Mouse (Mus musculus): ENCODE data around the gene Trpm5. TPM values are rescaled to one million over a fixed set of nuclear protein-coding genes. Genes with fewer than 3 reads are reported as not detected.

The Trpm5 gene
- total RNA-seq, 4 experiments from 2014 or later, result not detected

- DNase-seq (ENCODE audit: low spot score in 2 of 2), result no peak
Measured at GRCm38 (mm10) chr7:143059202-143059870, 35.1 kb downstream of the Trpm5 start.

GRCm38 (mm10) chr7:143058221-143058697 lies 36.2 kb downstream of the Trpm5 start:
- DNase-seq (ENCODE audit: low spot score in 2 of 2), result no peak

GRCm38 (mm10) chr7:143057667-143058220 lies 36.7 kb downstream of the Trpm5 start:
- DNase-seq (ENCODE audit: low spot score in 2 of 2), result no peak

DNA sequence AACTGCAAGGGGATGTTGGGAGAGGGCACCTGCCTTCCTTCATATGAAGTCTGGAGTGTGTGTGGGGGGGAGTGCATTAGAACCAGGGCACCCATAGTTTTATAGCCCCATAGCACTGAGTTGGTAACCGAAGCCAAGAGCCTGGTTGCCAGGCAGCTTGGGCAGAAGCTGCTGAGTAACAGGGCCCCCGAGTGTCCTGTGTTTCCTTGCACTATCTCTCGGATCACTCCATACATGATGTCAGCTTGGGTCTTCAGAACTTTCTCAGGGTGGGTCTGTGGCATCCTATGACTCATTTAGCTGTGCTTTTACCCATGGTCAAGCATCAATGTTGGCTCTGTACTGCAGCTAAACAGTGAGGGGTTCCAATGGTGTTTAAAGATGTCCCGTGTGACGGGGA lies 37.4 kb downstream of the Trpm5 start:
- DNase-seq (ENCODE audit: low spot score in 2 of 2), result no peak

DNA sequence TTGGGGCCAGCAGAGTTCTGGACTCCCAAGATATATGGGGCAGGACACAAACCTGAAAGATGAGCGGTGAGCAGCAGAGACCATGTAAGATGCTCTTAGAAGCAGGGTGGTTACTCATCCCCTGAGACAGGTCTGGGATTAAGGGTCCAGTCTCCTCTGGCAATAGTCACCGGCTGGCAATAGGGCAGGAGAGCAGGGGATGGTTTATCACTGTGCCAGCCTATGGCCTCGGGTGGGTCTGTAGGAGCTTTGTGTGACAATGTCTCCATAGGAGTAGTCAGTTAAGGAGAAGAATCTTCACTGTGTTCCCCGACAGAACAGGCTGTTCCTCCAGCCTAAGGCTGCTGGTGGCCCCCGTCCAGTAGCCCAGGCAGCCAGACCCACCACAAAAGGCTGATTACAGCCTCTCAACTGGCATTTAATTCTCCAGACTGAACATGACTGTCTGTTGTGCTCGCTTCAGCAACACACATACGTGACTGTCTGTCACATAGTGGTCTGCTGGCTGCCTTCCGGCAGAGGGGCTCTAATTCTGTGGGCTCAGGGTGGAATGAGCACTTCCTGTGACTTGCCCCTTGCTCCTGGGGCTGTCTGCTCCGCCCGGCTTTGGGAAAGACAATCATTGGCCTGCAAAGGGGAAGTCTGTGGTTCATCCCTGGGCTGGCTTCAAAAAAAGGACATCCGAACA lies 38.8 kb downstream of the Trpm5 start:
- DNase-seq (ENCODE audit: low spot score in 2 of 2), result no peak

DNA sequence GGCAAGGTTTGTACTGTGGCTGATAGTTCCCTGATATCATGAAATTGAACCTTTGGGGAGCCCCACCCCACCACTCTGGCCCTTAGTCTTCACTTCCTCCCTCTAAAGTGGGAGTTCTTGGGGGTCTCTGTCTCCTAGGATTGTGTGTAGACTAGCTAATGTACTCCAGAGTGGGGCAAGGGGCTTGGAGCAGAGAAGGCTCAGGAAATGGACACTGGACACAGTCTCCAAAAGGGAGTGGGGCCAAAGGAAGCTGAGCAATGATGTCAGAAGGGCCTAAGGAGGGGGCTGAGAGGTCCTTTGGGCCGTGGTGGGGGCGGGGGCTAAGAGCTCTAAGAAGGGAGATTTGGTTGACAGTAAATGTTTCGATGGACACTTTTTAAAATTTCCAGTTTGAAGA lies 39.4 kb downstream of the Trpm5 start:
- no peak for DNase-seq (ENCODE audit: low spot score in 2 of 2)

DNA sequence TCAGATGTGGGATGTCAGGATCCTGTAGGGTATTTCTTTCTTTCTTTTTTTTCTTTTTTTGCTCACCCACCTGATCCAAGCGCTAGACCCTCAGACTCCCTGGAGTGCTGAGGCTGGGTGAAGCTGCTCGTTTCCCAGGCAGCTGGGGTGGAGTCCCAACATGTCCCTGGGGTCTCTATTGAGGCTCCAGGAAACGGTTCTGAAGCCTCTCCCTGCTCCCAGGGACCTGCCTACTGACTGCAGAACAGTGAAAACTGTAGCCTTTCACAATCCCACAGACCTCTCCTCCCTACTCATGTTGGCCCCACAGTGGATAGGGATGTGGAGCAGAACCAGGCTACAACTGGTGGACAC lies 39.9 kb downstream of the Trpm5 start:
- DNase-seq (ENCODE audit: low spot score in 2 of 2), result no peak

DNA sequence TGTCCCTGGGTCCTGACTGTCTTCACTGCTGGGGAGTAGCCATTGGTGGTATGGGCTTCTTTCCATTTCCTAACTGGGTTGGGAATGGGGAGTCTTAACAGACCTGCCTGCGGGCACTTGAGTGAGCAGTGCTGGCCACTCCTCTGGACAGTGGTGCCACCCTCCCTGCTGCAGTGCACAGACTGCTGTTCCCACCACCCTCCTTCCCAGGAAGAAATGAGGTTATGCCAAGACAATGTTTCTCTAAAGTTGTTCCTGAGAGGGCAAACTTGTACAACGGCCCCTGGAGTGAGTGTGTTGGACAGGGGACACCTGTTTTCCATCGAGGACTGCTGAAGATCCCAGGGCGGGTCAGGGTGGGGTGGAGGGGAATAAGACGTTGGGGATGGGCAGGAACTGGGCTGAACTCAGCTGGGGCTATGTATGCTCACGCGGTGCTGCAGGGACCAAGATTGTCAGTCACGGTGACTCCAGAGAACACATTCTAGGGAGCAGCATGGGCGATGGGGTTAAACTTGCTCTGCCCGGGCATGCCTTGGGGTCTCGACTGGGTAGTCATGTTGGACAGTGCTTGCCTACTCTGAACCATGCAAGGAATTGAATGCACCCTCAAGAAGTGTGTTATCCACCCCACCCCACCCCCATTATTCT lies 40.4 kb downstream of the Trpm5 start:
- no peak for DNase-seq (ENCODE audit: low spot score in 2 of 2)

GRCm38 (mm10) chr7:143053008-143053899 lies 41.2 kb downstream of the Trpm5 start:
- peak; percentile 45 to 57 for DNase-seq (ENCODE audit: low spot score in 2 of 2)

- DNase-seq (ENCODE audit: low spot score in 2 of 2), result peak; percentile 76
Measured at GRCm38 (mm10) chr7:143052626-143053007, 41.8 kb downstream of the Trpm5 start, which contains the start of gene Cd81. TSS of gene Cd81 (plus strand) at chr7:143052739.

DNA sequence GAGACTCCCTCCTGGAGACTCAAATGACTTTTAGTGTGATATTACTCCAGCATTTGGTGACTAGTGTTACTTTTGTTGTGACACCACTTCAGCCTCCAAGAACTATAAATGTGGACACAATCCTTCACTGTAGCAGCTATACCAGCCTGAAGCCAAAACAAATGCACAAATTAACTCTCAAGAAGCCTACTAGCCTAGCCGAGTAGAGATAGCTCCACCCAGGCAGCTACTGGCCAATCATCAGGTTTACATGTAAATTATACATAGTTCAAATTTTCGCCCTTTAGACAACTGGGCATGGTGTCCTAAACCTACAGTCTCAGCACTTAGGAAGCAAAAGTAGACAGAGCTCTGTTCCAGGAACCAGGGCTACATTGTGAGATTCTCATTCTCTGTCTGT lies 43.1 kb downstream of the Trpm5 start:
- no peak for DNase-seq (ENCODE audit: low spot score in 2 of 2)

GRCm38 (mm10) chr7:143049841-143050816 lies 44.3 kb downstream of the Trpm5 start:
- no peak for DNase-seq (ENCODE audit: low spot score in 2 of 2)

DNA sequence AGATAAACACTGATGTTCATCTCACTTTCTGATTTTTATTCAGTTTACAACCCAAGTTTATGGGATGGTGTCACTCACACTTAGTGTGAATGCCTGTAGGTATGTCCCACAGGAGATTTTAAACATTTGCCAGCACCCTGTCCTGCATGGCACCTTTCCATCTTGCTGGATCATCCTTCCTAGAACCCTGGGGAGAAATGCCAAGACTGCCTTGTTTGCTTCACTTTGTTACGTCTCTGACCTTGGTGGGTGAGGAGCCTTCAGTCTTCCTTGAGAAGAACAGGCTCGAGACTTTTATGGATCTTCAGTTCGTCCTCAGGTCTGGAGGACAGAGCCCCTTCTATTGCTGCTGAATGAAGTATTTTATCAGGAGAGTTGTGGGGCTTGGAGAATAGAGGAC lies 45.1 kb downstream of the Trpm5 start:
- no peak for DNase-seq (ENCODE audit: low spot score in 2 of 2)

- DNase-seq (ENCODE audit: low spot score in 2 of 2), result no peak
Measured at GRCm38 (mm10) chr7:143046358-143046757, 48.1 kb downstream of the Trpm5 start.

DNA sequence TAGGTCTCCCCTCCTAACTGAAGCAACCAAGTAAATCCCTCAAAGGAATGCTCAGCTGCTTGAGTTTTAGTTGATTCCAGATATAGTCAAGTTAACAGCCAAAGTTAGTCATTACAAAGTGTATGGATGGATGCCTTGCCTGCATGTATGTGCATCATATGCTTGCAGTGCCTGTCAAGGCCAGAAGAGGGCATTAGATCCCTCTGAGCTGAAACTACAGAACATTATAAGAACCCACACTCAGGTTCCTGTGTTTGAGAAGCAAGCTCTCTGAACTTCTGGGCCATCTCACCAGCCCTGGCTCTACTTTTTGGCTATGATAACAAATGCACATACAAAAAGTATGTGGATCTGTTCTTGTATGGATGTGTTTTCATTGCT lies 49.6 kb downstream of the Trpm5 start:
- DNase-seq (ENCODE audit: low spot score in 2 of 2), result no peak

DNA sequence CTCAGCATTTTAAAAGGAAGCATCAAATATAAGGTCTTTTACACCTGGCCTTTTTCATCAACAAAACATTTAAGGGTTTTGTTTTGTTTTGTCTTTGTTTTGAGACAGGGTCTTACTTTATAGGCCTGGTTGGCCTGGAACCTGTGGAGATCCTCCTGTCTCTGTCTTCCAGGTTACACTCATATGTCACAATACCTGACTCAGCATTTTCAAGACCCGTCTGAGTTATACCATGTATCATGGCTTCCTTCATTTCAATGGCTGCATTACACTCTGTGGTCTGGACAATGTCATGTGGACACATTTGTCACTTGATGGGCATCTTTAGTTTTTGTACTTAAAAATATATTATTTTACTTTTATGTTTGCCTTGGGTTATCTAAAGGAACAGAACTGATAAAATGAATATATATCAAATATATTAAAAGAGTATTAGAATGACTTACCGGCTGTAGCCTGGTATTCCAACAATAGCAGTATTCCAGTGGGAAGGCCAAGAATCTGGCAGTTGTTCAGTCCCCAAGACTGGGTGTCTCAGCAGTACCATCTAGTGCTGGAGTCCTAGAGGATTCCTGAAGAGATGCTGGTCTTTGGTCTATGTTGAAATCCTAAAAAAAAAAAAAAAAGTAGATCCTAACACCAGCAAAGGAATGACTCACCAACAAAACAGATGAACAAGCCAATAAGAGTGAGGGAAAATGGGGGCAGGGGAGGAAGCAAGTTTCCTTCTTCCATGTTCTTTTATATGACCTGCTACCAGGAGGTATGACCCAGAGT lies 50.2 kb downstream of the Trpm5 start:
- no peak for DNase-seq (ENCODE audit: low spot score in 2 of 2)

GRCm38 (mm10) chr7:143042897-143043300 lies 51.5 kb downstream of the Trpm5 start:
- DNase-seq (ENCODE audit: low spot score in 2 of 2), result no peak

- DNase-seq (ENCODE audit: low spot score in 2 of 2), result no peak
Measured at GRCm38 (mm10) chr7:143042089-143042488, 52.4 kb downstream of the Trpm5 start.

DNA sequence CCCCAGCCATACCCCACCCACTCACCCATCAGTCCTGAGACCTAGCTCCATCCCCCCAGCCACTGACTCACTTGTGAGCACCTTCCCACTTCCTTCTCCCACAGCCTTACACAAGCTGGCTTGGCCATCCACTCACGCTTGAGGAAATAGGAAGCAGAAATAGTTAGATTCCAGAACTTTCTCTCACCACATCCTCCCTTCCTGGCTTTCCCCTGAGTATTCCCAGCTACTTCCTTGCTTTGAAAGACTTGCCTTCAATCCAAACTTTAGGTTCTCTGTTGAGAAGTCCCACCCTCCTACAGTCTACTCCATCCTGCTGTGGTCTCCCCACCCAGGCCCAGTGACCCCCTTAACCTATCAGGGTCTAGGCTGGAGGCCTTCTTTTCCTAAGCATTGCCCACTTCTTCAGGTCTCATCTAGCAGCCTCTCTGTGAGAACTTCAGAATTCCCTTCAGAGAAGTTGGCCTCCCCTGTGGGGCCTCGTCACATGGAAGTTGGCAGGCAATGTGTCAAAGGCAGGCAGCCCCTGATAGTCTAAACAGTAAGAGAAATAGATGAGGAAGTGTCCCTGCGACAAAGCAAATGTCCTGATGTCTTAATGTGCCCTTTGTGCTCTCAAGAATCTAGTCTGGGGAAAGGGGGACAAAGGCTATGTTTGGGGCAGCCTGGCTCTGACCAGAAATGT lies 53.2 kb downstream of the Trpm5 start:
- DNase-seq (ENCODE audit: low spot score in 2 of 2), result no peak

Data from left cerebral cortex, adult 8-10 months (tissue).